In genomic region chr5:114935838-114936237, GRCm38 (mm10) we compare ENCODE assay signal across 22 mouse cellular contexts. TPM values are rescaled to one million over a fixed set of nuclear protein-coding genes. Genes with fewer than 3 reads are reported as not detected.
DNase-seq lines count a peak whose midpoint lies in the region; ATAC-seq lines count a peak whose summit lies in the region.
"Had no signal": no experiment of that assay in that cellular context is flagged by ENCODE, and none has a peak within 500 bp of the region (broad histone marks: within the 10 kb centered on the region; RNA-seq: fewer than 3 reads in every experiment).

No protein-coding gene starts in this region.

- no peak overlapping the region for H3K4me2 ChIP-seq in forebrain, embryonic 14.5 days (ENCODE audit: low read length)
- H3K4me2 ChIP-seq in forebrain, embryonic 13.5 days, result no peak overlapping the region
- H3K4me2 ChIP-seq in neural tube, embryonic 15.5 days, result no peak overlapping the region
- H3K4me2 ChIP-seq in hindbrain, embryonic 13.5 days, result no peak overlapping the region
- H3K4me2 ChIP-seq: heart, embryonic 12.5 days; intestine, embryonic 15.5 days; kidney, embryonic 15.5 days; limb, embryonic 13.5 days; liver, embryonic 15.5 days had no signal

- H3K9me3 ChIP-seq in forebrain, embryonic 14.5 days (replicated peaks; ENCODE audit: control insufficient read depth, low read length), result no peaks in the 10 kb centered on the region
- no peaks in the 10 kb centered on the region; the same call in 1 of the 2 replicates for H3K9me3 ChIP-seq in forebrain, embryonic 13.5 days (replicated peaks)
- H3K9me3 ChIP-seq in neural tube, embryonic 15.5 days (replicated peaks), result no peaks in the 10 kb centered on the region
- no peaks in the 10 kb centered on the region for H3K9me3 ChIP-seq in hindbrain, embryonic 13.5 days
- H3K9me3 ChIP-seq: intestine, embryonic 15.5 days; kidney, embryonic 15.5 days; liver, embryonic 15.5 days had no signal

- H3K27ac ChIP-seq in forebrain, embryonic 14.5 days (ENCODE audit: low read depth, low read length), result no peak overlapping the region
- no peak overlapping the region for H3K27ac ChIP-seq in forebrain, embryonic 13.5 days
- H3K27ac ChIP-seq in neural tube, embryonic 15.5 days (replicated peaks), result no peak overlapping the region
- H3K27ac ChIP-seq in hindbrain, embryonic 13.5 days, result 0 out of 2 replicates have a peak overlapping the region, but pooled peaks have one; percentile 18
- H3K27ac ChIP-seq: intestine, embryonic 15.5 days; kidney, embryonic 15.5 days; limb, embryonic 13.5 days; liver, embryonic 15.5 days had no signal

- no peaks in the 10 kb centered on the region for H3K4me1 ChIP-seq in forebrain, embryonic 14.5 days (ENCODE audit: control insufficient read depth, insufficient read depth, low read length)
- peaks cover 6% of the 10 kb centered on the region; the same call in 1 of the 2 replicates for H3K4me1 ChIP-seq in forebrain, embryonic 13.5 days
- peaks cover 4% of the 10 kb centered on the region; the same call in 1 of the 2 replicates for H3K4me1 ChIP-seq in neural tube, embryonic 15.5 days
- H3K4me1 ChIP-seq in hindbrain, embryonic 13.5 days (replicated peaks), result peaks cover 11% of the 10 kb centered on the region
- H3K4me1 ChIP-seq: heart, embryonic 12.5 days; intestine, embryonic 15.5 days; kidney, embryonic 15.5 days; limb, embryonic 13.5 days had no signal

- H3K27me3 ChIP-seq in forebrain, embryonic 14.5 days (replicated peaks; ENCODE audit: control insufficient read depth, insufficient read depth, low read length), result no peaks in the 10 kb centered on the region
- H3K27me3 ChIP-seq in forebrain, embryonic 13.5 days, result no peaks in the 10 kb centered on the region
- H3K27me3 ChIP-seq in neural tube, embryonic 15.5 days (replicated peaks), result no peaks in the 10 kb centered on the region
- H3K27me3 ChIP-seq in hindbrain, embryonic 13.5 days, result no peaks in the 10 kb centered on the region
- H3K27me3 ChIP-seq: heart, embryonic 12.5 days; intestine, embryonic 15.5 days; kidney, embryonic 15.5 days; limb, embryonic 13.5 days; liver, embryonic 15.5 days had no signal

- H3K36me3 ChIP-seq in forebrain, embryonic 14.5 days (ENCODE audit: control insufficient read depth, insufficient read depth, low read length), result no peaks in the 10 kb centered on the region
- H3K36me3 ChIP-seq in forebrain, embryonic 13.5 days (ENCODE audit: poor library complexity, severe bottlenecking), result no peaks in the 10 kb centered on the region
- H3K36me3 ChIP-seq in neural tube, embryonic 15.5 days, result no peaks in the 10 kb centered on the region
- H3K36me3 ChIP-seq in hindbrain, embryonic 13.5 days, result no peaks in the 10 kb centered on the region
- H3K36me3 ChIP-seq: heart, embryonic 12.5 days; intestine, embryonic 15.5 days; kidney, embryonic 15.5 days; limb, embryonic 13.5 days; liver, embryonic 15.5 days had no signal

- peak; percentile 17 for DNase-seq in forebrain, embryonic 14.5 days (ENCODE audit: low spot score)
- peak; percentile 30 for DNase-seq in neural tube, embryonic 10.5 days (ENCODE audit: extremely low spot score, low spot score)
- no peak for DNase-seq in layer of hippocampus, postnatal 25 days (ENCODE audit: extremely low spot score in 1 of 2, low spot score in 1 of 2)
- no peak for DNase-seq in kidney, postnatal 14 days
- DNase-seq: adrenal gland, postnatal 10 days; cerebellum, adult 18-20 months; thymus, postnatal 4 days had no signal

- 17% methylated on average over 3 of the region's 3 CpGs for WGBS in forebrain, embryonic 14.5 days
- 25% methylated on average over 3 of the region's 3 CpGs for WGBS in forebrain, embryonic 13.5 days
- 11% methylated on average over 3 of the region's 3 CpGs for WGBS in neural tube, embryonic 15.5 days
- 18% methylated on average over 3 of the region's 3 CpGs for WGBS in hindbrain, embryonic 13.5 days

- no peak overlapping the region for H3K9ac ChIP-seq in forebrain, embryonic 14.5 days (ENCODE audit: low read length)
- H3K9ac ChIP-seq in forebrain, embryonic 13.5 days, result no peak overlapping the region
- no peak overlapping the region for H3K9ac ChIP-seq in neural tube, embryonic 15.5 days (replicated peaks)
- no peak overlapping the region for H3K9ac ChIP-seq in hindbrain, embryonic 13.5 days
- H3K9ac ChIP-seq: heart, embryonic 12.5 days; intestine, embryonic 15.5 days; kidney, embryonic 15.5 days; limb, embryonic 13.5 days; liver, embryonic 15.5 days had no signal

- ATAC-seq in forebrain, embryonic 14.5 days, result no peak
- no peak for ATAC-seq in forebrain, embryonic 13.5 days
- ATAC-seq in neural tube, embryonic 15.5 days (ENCODE audit: low FRiP score), result no peak
- ATAC-seq in hindbrain, embryonic 13.5 days (ENCODE audit: low FRiP score), result no peak
- ATAC-seq: forebrain, embryonic 16.5 days; intestine, embryonic 15.5 days; lung, postnatal 0 days had no signal

- H3K4me3 ChIP-seq in forebrain, embryonic 14.5 days (ENCODE audit: low read depth, low read length), result no peak overlapping the region
- no peak overlapping the region for H3K4me3 ChIP-seq in forebrain, embryonic 13.5 days
- H3K4me3 ChIP-seq in neural tube, embryonic 15.5 days (replicated peaks), result no peak overlapping the region
- H3K4me3 ChIP-seq in hindbrain, embryonic 13.5 days, result no peak overlapping the region
- H3K4me3 ChIP-seq: heart, embryonic 12.5 days; intestine, embryonic 15.5 days; kidney, embryonic 15.5 days; limb, embryonic 13.5 days; liver, embryonic 15.5 days had no signal

RNA-seq across cellular contexts. Expression of gene 2210016L21Rik, which starts 6.1 kb away (rescaled TPM):
- 90.5 and 95.3 TPM in 2 replicates for polyA plus RNA-seq in forebrain, embryonic 14.5 days (2014; fragmentation: Nextera tagmentation; extraction: Ambion mirVana)
- polyA plus RNA-seq in forebrain, embryonic 13.5 days (2015; fragmentation: Nextera tagmentation; extraction: Ambion mirVana), result 77.5 and 85.3 TPM in 2 replicates
- 138 and 147 TPM in 2 replicates for polyA plus RNA-seq in neural tube, embryonic 15.5 days (2015; fragmentation: Nextera tagmentation; extraction: Ambion mirVana)
- polyA plus RNA-seq in hindbrain, embryonic 13.5 days (2015; fragmentation: Nextera tagmentation; extraction: Ambion mirVana), result 107 and 110 TPM in 2 replicates
- 100 to 1,000 TPM; 209 to 211 TPM for total RNA-seq in layer of hippocampus, postnatal 25 days (2021)

RNA-seq across cellular contexts. Expression of gene Oasl1, which starts 12.8 kb away (rescaled TPM):
- polyA plus RNA-seq in forebrain, embryonic 14.5 days (2014; fragmentation: Nextera tagmentation; extraction: Ambion mirVana), result 0.10 and 0.28 TPM in 2 replicates
- polyA plus RNA-seq in forebrain, embryonic 13.5 days (2015; fragmentation: Nextera tagmentation; extraction: Ambion mirVana), result 0.15 and 0.28 TPM in 2 replicates
- 0.79 and 1.2 TPM in 2 replicates for polyA plus RNA-seq in neural tube, embryonic 15.5 days (2015; fragmentation: Nextera tagmentation; extraction: Ambion mirVana)
- 0.21 and 0.57 TPM in 2 replicates for polyA plus RNA-seq in hindbrain, embryonic 13.5 days (2015; fragmentation: Nextera tagmentation; extraction: Ambion mirVana)
- not detected for total RNA-seq in layer of hippocampus, postnatal 25 days (2021)
- total RNA-seq: layer of hippocampus, adult 18-20 months had no signal

RNA-seq across cellular contexts. Expression of gene Hnf1a, which starts 35.1 kb away (rescaled TPM):
- not detected in 2 replicates for polyA plus RNA-seq in forebrain, embryonic 14.5 days (2014; fragmentation: Nextera tagmentation; extraction: Ambion mirVana)
- 0.05 and 0.06 TPM in 2 replicates for polyA plus RNA-seq in forebrain, embryonic 13.5 days (2015; fragmentation: Nextera tagmentation; extraction: Ambion mirVana)
- 0.05 and 1.6 TPM in 2 replicates for polyA plus RNA-seq in neural tube, embryonic 15.5 days (2015; fragmentation: Nextera tagmentation; extraction: Ambion mirVana)
- polyA plus RNA-seq in hindbrain, embryonic 13.5 days (2015; fragmentation: Nextera tagmentation; extraction: Ambion mirVana), result 0.10 TPM in 1 of 2 replicates, not detected in the other
- not detected for total RNA-seq in layer of hippocampus, postnatal 25 days (2021)
- total RNA-seq: gastrocnemius, adult 18-20 months; heart, postnatal 25 days; layer of hippocampus, adult 18-20 months; left cerebral cortex, adult 18-20 months; megakaryocyte progenitor cell, adult 5-6 weeks had no signal
- polyA plus RNA-seq: limb, embryonic 13.5 days; lung, postnatal 0 days had no signal

RNA-seq across cellular contexts. Expression of gene Oasl2, which starts 39.1 kb away (rescaled TPM):
- 2.3 and 2.6 TPM in 2 replicates for polyA plus RNA-seq in forebrain, embryonic 14.5 days (2014; fragmentation: Nextera tagmentation; extraction: Ambion mirVana)
- polyA plus RNA-seq in forebrain, embryonic 13.5 days (2015; fragmentation: Nextera tagmentation; extraction: Ambion mirVana), result 1.5 and 2.0 TPM in 2 replicates
- polyA plus RNA-seq in neural tube, embryonic 15.5 days (2015; fragmentation: Nextera tagmentation; extraction: Ambion mirVana), result 4.2 and 22.0 TPM in 2 replicates
- 3.5 and 3.6 TPM in 2 replicates for polyA plus RNA-seq in hindbrain, embryonic 13.5 days (2015; fragmentation: Nextera tagmentation; extraction: Ambion mirVana)
- total RNA-seq in layer of hippocampus, postnatal 25 days (2021), result 1 to 10 TPM; 1.8 to 1.9 TPM

Comparison
In these comparisons a context has a peak if more than half of its experiments do, and no peak if none do; other contexts are left out.
1. DNase-seq: peak in forebrain, embryonic 14.5 days (single experiment) and neural tube, embryonic 10.5 days (single experiment); none in layer of hippocampus, postnatal 25 days (0 of 2) and kidney, postnatal 14 days (single experiment).